Mouse (Mus musculus): ENCODE results near the gene Sugct. TPM values are rescaled to one million over a fixed set of nuclear protein-coding genes. Genes with fewer than 3 reads are reported as not detected.

The Sugct gene
- total and polyA plus RNA-seq, 3 experiments = 1.0 to 3.0 TPM; not detected in 1

GRCm38 (mm10) chr13:17701322-17701721 lies 6.0 kb upstream of the Sugct start (continued):
- TF ChIP-seq ZMIZ1 (IDR thresholded peaks at IDR 0.05; ENCODE audit: low read depth, low read length) = no peak
- 0 out of 2 replicates have a peak, but pooled peaks have one; percentile 23 for TF ChIP-seq HCFC1 (IDR thresholded peaks at IDR 0.05; ENCODE audit: low read depth, low read length)
- peak; percentile 34; the same call in 1 of the 2 replicates for TF ChIP-seq SIN3A (IDR thresholded peaks at IDR 0.05; ENCODE audit: low read length)
- TF ChIP-seq EP300 (IDR thresholded peaks at IDR 0.05; ENCODE audit: low read depth in 1 of 2, low read length in 2 of 2) = peak; percentile 51 to 52; a peak in 3 of 4 replicates
- no peak for TF ChIP-seq JUND (IDR thresholded peaks at IDR 0.05; ENCODE audit: low read depth, low read length)
- TF ChIP-seq TBP (IDR thresholded peaks at IDR 0.05; ENCODE audit: low read depth, low read length) = no peak
- no peak for TF ChIP-seq SMC3 (IDR thresholded peaks at IDR 0.05; ENCODE audit: low read depth, low read length)
- no peak for TF ChIP-seq MXI1 (IDR thresholded peaks at IDR 0.05; ENCODE audit: low read depth, low read length)

- no peaks in the 10 kb centered on the region for H3K27me3 ChIP-seq (ENCODE audit: control insufficient read depth in 1 of 2, insufficient read depth in 2 of 2, low read length in 2 of 2)
- H3K9ac ChIP-seq (ENCODE audit: control insufficient read depth, low read depth, low read length, poor library complexity, severe bottlenecking) = no peak overlapping the region
- TF ChIP-seq POLR2A (IDR thresholded peaks at IDR 0.05; ENCODE audit: control insufficient read depth in 1 of 2, insufficient read depth in 1 of 2, low read depth in 1 of 2, low read length in 2 of 2, poor library complexity in 1 of 2) (no peak), SMC3 (IDR thresholded peaks at IDR 0.05; ENCODE audit: low read depth, low read length) (no peak), ZNF384 (IDR thresholded peaks at IDR 0.05; ENCODE audit: low read depth, low read length) (peak; percentile 61), TBP (IDR thresholded peaks at IDR 0.05; ENCODE audit: low read depth, low read length) (no peak), ELF1 (IDR thresholded peaks at IDR 0.05; ENCODE audit: low read depth, low read length) (no peak), NRF1 (IDR thresholded peaks at IDR 0.05; ENCODE audit: insufficient read depth, low read depth, low read length, poor library complexity, severe bottlenecking) (no peak)
- H3K27ac ChIP-seq (ENCODE audit: control insufficient read depth, low read depth, low read length) = no peak overlapping the region
- H3K9me3 ChIP-seq (replicated peaks; ENCODE audit: insufficient read depth, low read length) = no peaks in the 10 kb centered on the region
- peaks cover 10 to 24% of the 10 kb centered on the region in 2 experiments for H3K4me1 ChIP-seq (ENCODE audit: control insufficient read depth in 1 of 2, insufficient read depth in 2 of 2, low read length in 2 of 2)
- peaks cover 41% of the 10 kb centered on the region for H3K79me2 ChIP-seq (ENCODE audit: control insufficient read depth, insufficient read depth, low read length, poor library complexity)
- no peak overlapping the region for H3K4me3 ChIP-seq (ENCODE audit: control insufficient read depth in 1 of 2, insufficient read depth in 1 of 2, low read depth in 2 of 2, low read length in 2 of 2)
- no peak for DNase-seq (ENCODE audit: low read depth, low spot score)
- H3K36me3 ChIP-seq (ENCODE audit: control insufficient read depth in 1 of 2, insufficient read depth in 2 of 2, low read length in 2 of 2) = peaks cover 0 to 42% of the 10 kb centered on the region in 2 experiments; a peak in 3 of 4 replicates
These were observed 4.8 kb upstream of the Sugct start for GRCm38 (mm10) chr13:17700090-17700715.

- H3K4me1 ChIP-seq (ENCODE audit: control insufficient read depth in 1 of 2, insufficient read depth in 2 of 2, low read length in 2 of 2) = peaks cover 9 to 20% of the 10 kb centered on the region in 2 experiments
- H3K9ac ChIP-seq (ENCODE audit: control insufficient read depth, low read depth, low read length, poor library complexity, severe bottlenecking) = peak overlapping the region; percentile 92
- TF ChIP-seq NRF1 (IDR thresholded peaks at IDR 0.05; ENCODE audit: insufficient read depth, low read depth, low read length, poor library complexity, severe bottlenecking) (no peak), BHLHE40 (IDR thresholded peaks at IDR 0.05; ENCODE audit: borderline replicate concordance, low read depth, low read length) (no peak), TAL1 (IDR thresholded peaks at IDR 0.05; ENCODE audit: low read length) (peak; percentile 33), ELF1 (IDR thresholded peaks at IDR 0.05; ENCODE audit: low read depth, low read length) (peak; percentile 27; the same call in 1 of the 2 replicates), MEF2A (IDR thresholded peaks at IDR 0.05; ENCODE audit: extremely low read depth, insufficient replicate concordance, low read depth, low read length, poor library complexity, severe bottlenecking) (no peak), TBP (IDR thresholded peaks at IDR 0.05; ENCODE audit: low read depth, low read length) (0 out of 2 replicates have a peak, but pooled peaks have one; percentile 5), HCFC1 (IDR thresholded peaks at IDR 0.05; ENCODE audit: low read depth, low read length) (0 out of 2 replicates have a peak, but pooled peaks have one; percentile 24)
- peak overlapping the region; percentile 86 to 100 for H3K4me3 ChIP-seq (ENCODE audit: control insufficient read depth in 1 of 2, insufficient read depth in 1 of 2, low read depth in 2 of 2, low read length in 2 of 2)
- H3K36me3 ChIP-seq (ENCODE audit: control insufficient read depth in 1 of 2, insufficient read depth in 2 of 2, low read length in 2 of 2) = peaks cover 0 to 41% of the 10 kb centered on the region in 2 experiments; a peak in 3 of 4 replicates
- H3K27ac ChIP-seq (ENCODE audit: control insufficient read depth, low read depth, low read length) = peak overlapping the region; percentile 94
- DNase-seq (ENCODE audit: low read depth, low spot score) = peak; percentile 62
- peaks cover 32% of the 10 kb centered on the region for H3K79me2 ChIP-seq (ENCODE audit: control insufficient read depth, insufficient read depth, low read length, poor library complexity)
- no peaks in the 10 kb centered on the region for H3K27me3 ChIP-seq (ENCODE audit: control insufficient read depth in 1 of 2, insufficient read depth in 2 of 2, low read length in 2 of 2)
- no peaks in the 10 kb centered on the region for H3K9me3 ChIP-seq (replicated peaks; ENCODE audit: insufficient read depth, low read length)
These were observed 686 bp upstream of the Sugct start for GRCm38 (mm10) chr13:17695898-17696580.
